11 mouse cellular contexts compared by ENCODE assay signal in the genomic region with DNA sequence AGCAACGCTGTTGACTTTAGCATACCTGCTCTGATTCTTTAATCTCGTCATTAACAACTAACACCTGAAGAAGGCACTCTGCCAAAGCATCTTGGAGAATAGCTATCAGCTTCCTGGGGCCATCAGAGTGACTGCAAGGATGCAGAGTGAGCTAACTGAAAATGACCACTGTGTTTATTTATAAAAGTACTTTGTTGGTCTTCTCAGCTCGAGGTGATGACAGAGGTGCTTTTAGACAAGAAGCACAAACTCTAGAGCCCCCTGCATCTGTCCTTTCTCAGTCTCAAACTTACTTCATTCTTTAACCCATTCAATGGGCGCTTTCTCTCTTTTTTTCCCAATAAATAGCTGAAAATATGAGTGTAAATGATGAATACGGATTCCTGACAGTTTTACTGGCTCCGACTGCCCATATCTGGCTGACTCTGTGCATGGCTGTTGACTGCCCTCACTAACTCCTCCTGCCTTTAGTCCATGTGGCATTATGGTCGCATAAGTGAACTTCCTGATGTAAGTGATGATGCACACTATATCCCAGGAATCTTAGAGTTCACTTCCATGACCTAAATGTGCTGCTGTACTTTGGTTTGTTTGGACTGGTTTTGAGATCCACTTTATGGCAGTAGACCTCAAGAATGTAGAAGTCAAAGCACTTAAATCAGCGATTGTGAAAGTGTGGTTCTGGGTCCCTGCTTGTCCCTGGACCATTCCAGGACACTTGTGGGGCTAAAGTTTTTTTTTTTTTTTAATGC.
"Had no signal": no experiment of that assay in that cellular context is flagged by ENCODE, and none has a peak within 500 bp of the region (broad histone marks: within the 10 kb centered on the region; RNA-seq: fewer than 3 reads in every experiment).

No protein-coding gene starts in this region.

- H3K4me1 ChIP-seq: liver, embryonic 12.5 days; midbrain, embryonic 13.5 days; stomach, embryonic 15.5 days had no signal

- DNase-seq: kidney, adult 2 months; kidney, postnatal 36 days; layer of hippocampus, adult 9-11 months; layer of hippocampus, postnatal 36 days; right cerebral cortex, postnatal 14 days; thymus, adult 2 months; thymus, postnatal 25 days had no signal

- H3K4me2 ChIP-seq: limb, embryonic 15.5 days; liver, embryonic 12.5 days; midbrain, embryonic 13.5 days; stomach, embryonic 15.5 days had no signal

- H3K9me3 ChIP-seq: limb, embryonic 15.5 days; liver, embryonic 12.5 days; midbrain, embryonic 13.5 days; stomach, embryonic 15.5 days had no signal

- H3K4me3 ChIP-seq: limb, embryonic 15.5 days; liver, embryonic 12.5 days; midbrain, embryonic 13.5 days; stomach, embryonic 15.5 days had no signal

- H3K36me3 ChIP-seq: limb, embryonic 15.5 days; liver, embryonic 12.5 days; midbrain, embryonic 13.5 days; stomach, embryonic 15.5 days had no signal

- ATAC-seq: liver, embryonic 12.5 days; midbrain, embryonic 13.5 days had no signal

- H3K9ac ChIP-seq: limb, embryonic 15.5 days; liver, embryonic 12.5 days; midbrain, embryonic 13.5 days; stomach, embryonic 15.5 days had no signal

- H3K27me3 ChIP-seq: limb, embryonic 15.5 days; liver, embryonic 12.5 days; midbrain, embryonic 13.5 days; stomach, embryonic 15.5 days had no signal

- H3K27ac ChIP-seq: limb, embryonic 15.5 days; liver, embryonic 12.5 days; midbrain, embryonic 13.5 days; stomach, embryonic 15.5 days had no signal
